Comparison of ENCODE assay signal across 20 mouse cellular contexts in genomic region chr14:103911707-103912106, GRCm38 (mm10).
"Had no signal": no experiment of that assay in that cellular context is flagged by ENCODE, and none has a peak within 500 bp of the region (broad histone marks: within the 10 kb centered on the region; RNA-seq: fewer than 3 reads in every experiment).

No protein-coding gene starts in this region.

- H3K4me2 ChIP-seq: intestine, embryonic 15.5 days; kidney, embryonic 15.5 days; liver, embryonic 13.5 days; lung, embryonic 15.5 days; midbrain, embryonic 12.5 days had no signal

- ATAC-seq: intestine, embryonic 15.5 days had no signal

- DNase-seq: kidney, adult 11 months; kidney, adult 8-10 months; kidney, postnatal 10 days; kidney, postnatal 36 days; layer of hippocampus, postnatal 36 days; liver, embryonic 13.5 days; lung, postnatal 10 days; lung, postnatal 36 days; right cerebral cortex, adult 18-20 months; right cerebral cortex, postnatal 14 days; right cerebral cortex, postnatal 4 days; thymus, adult 18-20 months; thymus, postnatal 36 days had no signal

- H3K27ac ChIP-seq: intestine, embryonic 15.5 days; kidney, embryonic 15.5 days; left cerebral cortex, adult 2 months; liver, embryonic 13.5 days; lung, embryonic 15.5 days; midbrain, embryonic 12.5 days had no signal

- H3K27me3 ChIP-seq: intestine, embryonic 15.5 days; kidney, embryonic 15.5 days; liver, embryonic 13.5 days; lung, embryonic 15.5 days; megakaryocyte, embryonic 14.5 days; midbrain, embryonic 12.5 days had no signal

- H3K4me1 ChIP-seq: intestine, embryonic 15.5 days; kidney, embryonic 15.5 days; liver, embryonic 13.5 days; lung, embryonic 15.5 days; megakaryocyte, embryonic 14.5 days had no signal

- H3K4me3 ChIP-seq: intestine, embryonic 15.5 days; kidney, embryonic 15.5 days; left cerebral cortex, adult 2 months; liver, embryonic 13.5 days; lung, embryonic 15.5 days; megakaryocyte, embryonic 14.5 days; midbrain, embryonic 12.5 days; myocyte had no signal

- H3K9ac ChIP-seq: intestine, embryonic 15.5 days; kidney, embryonic 15.5 days; liver, embryonic 13.5 days; lung, embryonic 15.5 days; midbrain, embryonic 12.5 days had no signal

- H3K9me3 ChIP-seq: intestine, embryonic 15.5 days; kidney, embryonic 15.5 days; liver, embryonic 13.5 days; lung, embryonic 15.5 days; megakaryocyte, embryonic 14.5 days; midbrain, embryonic 12.5 days had no signal

- H3K36me3 ChIP-seq: intestine, embryonic 15.5 days; kidney, embryonic 15.5 days; liver, embryonic 13.5 days; lung, embryonic 15.5 days; midbrain, embryonic 12.5 days had no signal
